Mouse (Mus musculus) midbrain, postnatal 0 days (tissue): Measurements from ENCODE around the gene Agt. TPM values are rescaled to one million over a fixed set of nuclear protein-coding genes. Genes with fewer than 3 reads are reported as not detected.

Experiments used
- ATAC-seq: fragments of 200-750 bp; cut with Nextera tagmentation; 2 replicates; pipeline ENCODE4 v1.8.0; 2017; ENCODE audit warnings: moderate number of reproducible peaks, mild to moderate bottlenecking, moderate TSS enrichment, moderate library complexity; ENCODE audit not compliant: low FRiP score
- DNase-seq: peaks from one replicate; pipeline ENCODE4 v3.0.0-alpha.2; 2015; ENCODE audit warnings: low spot score
- H3K27ac ChIP-seq: fragments of 300-500 bp; sonication (generic); 2 replicates; pipeline ENCODE4 v1.5.1; 2014; ENCODE audit warnings: low read depth, mild to moderate bottlenecking, low read length, mixed read lengths
- H3K27me3 ChIP-seq: fragments of 300-500 bp; sonication (generic); 2 replicates; pipeline ENCODE4 v1.6.1; 2014; ENCODE audit warnings: low read length, control low read depth, mixed read lengths; ENCODE audit not compliant: insufficient read depth
- H3K36me3 ChIP-seq: fragments of 300-500 bp; sonication (generic); 2 replicates; pipeline ENCODE4 v1.6.1; 2014; ENCODE audit warnings: low read length, control low read depth, mixed read lengths; ENCODE audit not compliant: insufficient read depth
- H3K4me1 ChIP-seq: fragments of 300-500 bp; sonication (generic); 2 replicates; pipeline ENCODE4 v1.6.1; 2014; ENCODE audit warnings: mild to moderate bottlenecking, control low read depth, antibody characterized with exemption, low read length, mixed read lengths; ENCODE audit not compliant: insufficient read depth
- H3K4me2 ChIP-seq: fragments of 300-500 bp; sonication (generic); 2 replicates; pipeline ENCODE4 v1.6.1; 2014; ENCODE audit warnings: low read depth, mild to moderate bottlenecking, low read length, mixed read lengths; ENCODE audit not compliant: poor library complexity, severe bottlenecking
- H3K4me3 ChIP-seq: fragments of 300-500 bp; sonication (generic); 2 replicates; pipeline ENCODE4 v1.5.1; 2014; ENCODE audit warnings: low read depth, mild to moderate bottlenecking, low read length, moderate library complexity
- H3K9ac ChIP-seq: fragments of 300-500 bp; sonication (generic); replicated peaks from 2 replicates; pipeline ENCODE4 v1.6.1; 2014; ENCODE audit warnings: mild to moderate bottlenecking, low read length, moderate library complexity, mixed read lengths; ENCODE audit not compliant: poor library complexity, severe bottlenecking
- H3K9me3 ChIP-seq: fragments of 300-500 bp; sonication (generic); 2 replicates; pipeline ENCODE4 v1.6.1; 2016; ENCODE audit warnings: low read length, control low read depth
- CTCF ChIP-seq: IDR thresholded peaks from 2 replicates; pipeline ENCODE4 v1.5.1; 2016; ENCODE audit warnings: antibody characterized with exemption, mild to moderate bottlenecking
- WGBS: fragments of 180-500 bp; shearing (Covaris S2); extraction: QIAGEN DNeasy Blood & Tissue Kit; methylation state at CpG from one replicate; pipeline ENCODE4 v1.1.7; 2014; 5-methylcytosine and 5-hydroxymethylcytosine counted together
- polyA plus RNA-seq: library from polyadenylated mRNA; unstranded; fragments of >200 nt; fragmentation: Nextera tagmentation; extraction: Ambion mirVana; gene quantifications from 2 replicates; pipeline ENCODE4 v1.2.1, GENCODE M21; 2015
- total RNA-seq: library from RNA; depleted of rRNA; stranded (reverse); fragments of >200 nt; gene quantifications from 2 replicates; pipeline ENCODE4 v1.2.3, GENCODE M21; 2014

Gene Agt
- total and polyA plus RNA-seq, 2 experiments from 2014 or later, result 65.9 to 104 TPM

DNA sequence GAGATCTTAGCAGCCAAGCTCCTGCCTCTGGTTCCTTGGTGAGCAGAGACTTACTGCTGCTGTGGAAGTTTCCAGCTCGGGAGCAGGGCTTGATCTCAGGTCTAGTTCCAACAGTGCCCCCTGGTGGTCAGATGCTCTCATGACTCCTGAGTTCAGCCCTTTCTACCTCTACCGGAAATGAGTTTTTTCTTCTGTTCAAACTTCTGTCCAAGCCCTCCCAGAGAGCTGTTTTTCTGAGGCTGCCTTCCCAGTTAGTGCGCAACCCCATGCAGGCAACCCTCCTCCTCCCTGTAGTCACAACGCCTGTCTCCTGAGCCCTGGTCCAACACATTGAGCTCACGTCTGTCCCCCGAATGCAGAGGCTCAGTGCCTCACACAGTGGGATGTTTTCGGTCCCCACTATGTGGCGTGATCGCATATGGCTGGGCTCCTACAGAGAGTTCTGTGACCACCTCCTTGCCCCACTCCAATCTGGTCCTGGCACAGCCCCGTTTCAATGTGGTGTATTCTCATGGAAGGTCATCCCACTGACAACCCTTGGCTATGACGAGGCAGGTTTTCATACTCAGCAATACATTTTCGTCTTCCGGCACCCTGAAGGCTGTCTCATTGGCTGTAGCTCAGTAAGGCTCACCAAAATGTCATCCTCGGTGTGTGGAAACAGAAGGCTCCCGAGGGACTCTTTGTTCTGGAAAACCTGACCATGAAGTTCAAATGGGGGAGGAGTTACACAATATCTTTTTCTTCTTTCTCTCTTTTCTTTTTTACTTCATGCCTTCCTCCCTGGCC, 4.2 kb upstream of the Agt start:
- 0 out of 2 replicates have a peak, but pooled peaks cover 3% of the 10 kb centered on the region for H3K27me3 ChIP-seq
- peak; percentile 90 for TF ChIP-seq CTCF
- H3K4me3 ChIP-seq, result no peak overlapping the region
- no peaks in the 10 kb centered on the region for H3K9me3 ChIP-seq
- H3K4me1 ChIP-seq, result no peaks in the 10 kb centered on the region
- DNase-seq (peak; percentile 94), ATAC-seq (peak; percentile 42; the same call in 1 of the 2 replicates)
- H3K4me2 ChIP-seq, result no peak overlapping the region
- no peak overlapping the region for H3K27ac ChIP-seq
- no peaks in the 10 kb centered on the region for H3K36me3 ChIP-seq
- H3K9ac ChIP-seq, result no peak overlapping the region
- 60% methylated on average over 15 of the region's 15 CpGs for WGBS

DNA sequence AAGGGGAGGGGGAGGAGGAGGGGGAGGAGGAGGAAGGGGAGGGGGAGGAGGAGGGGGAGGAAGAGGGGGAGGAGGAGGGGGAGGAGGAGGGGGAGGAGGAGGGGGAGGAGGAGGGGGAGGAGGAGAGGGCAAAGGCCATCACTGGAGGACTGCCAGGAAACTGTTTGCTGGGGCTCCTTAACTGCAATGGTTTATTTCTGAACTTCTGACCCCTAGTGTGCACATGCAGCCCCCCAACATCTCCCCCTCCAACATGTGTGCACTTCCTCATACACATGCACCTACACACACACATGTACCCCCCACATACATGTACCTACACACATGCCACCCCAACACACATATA, 2.9 kb upstream of the Agt start:
- Histone ChIP-seq H3K36me3 (no peaks in the 10 kb centered on the region), H3K4me1 (no peaks in the 10 kb centered on the region), H3K9me3 (no peaks in the 10 kb centered on the region), H3K27me3 (0 out of 2 replicates have a peak, but pooled peaks cover 3% of the 10 kb centered on the region), H3K4me3 (no peak overlapping the region), H3K27ac (no peak overlapping the region), H3K4me2 (no peak overlapping the region), H3K9ac (no peak overlapping the region)
- ATAC-seq (no peak), DNase-seq (no peak)
- TF ChIP-seq CTCF, result no peak

DNA sequence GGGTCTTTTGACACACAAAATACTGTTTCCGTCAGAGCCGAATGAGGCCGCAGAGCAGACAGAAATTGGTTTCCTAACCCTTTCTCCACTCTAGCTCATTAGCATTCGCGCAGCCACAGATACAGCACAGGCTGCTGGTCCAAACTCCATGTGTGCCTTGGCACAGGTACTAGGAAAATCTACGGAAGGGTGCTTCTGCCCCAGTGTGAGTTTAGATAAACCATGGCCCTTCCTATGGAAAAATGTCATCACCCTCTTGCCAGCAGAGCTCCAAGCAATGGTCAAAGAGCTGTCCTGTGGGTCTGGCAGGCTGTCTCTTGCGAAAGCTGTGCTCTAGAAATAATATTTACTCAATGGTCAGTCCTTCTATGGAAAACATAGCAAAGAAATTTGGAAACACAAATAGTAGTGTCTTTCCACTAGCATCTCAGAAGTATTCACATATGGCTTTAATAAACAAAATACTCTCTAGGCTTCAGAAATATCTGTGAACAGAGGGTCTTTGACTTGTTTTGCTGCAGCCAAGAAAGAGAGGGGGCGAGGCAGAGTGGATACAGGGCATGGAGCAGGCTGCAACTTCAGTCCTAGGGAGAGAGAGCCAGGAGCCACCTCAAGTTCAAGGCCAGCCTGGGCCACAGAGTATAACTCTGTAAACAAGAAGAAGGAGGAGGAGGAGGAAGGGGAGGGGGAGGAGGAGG, 2.4 kb upstream of the Agt start:
- no peak overlapping the region for H3K9ac ChIP-seq
- ATAC-seq, result no peak

DNA sequence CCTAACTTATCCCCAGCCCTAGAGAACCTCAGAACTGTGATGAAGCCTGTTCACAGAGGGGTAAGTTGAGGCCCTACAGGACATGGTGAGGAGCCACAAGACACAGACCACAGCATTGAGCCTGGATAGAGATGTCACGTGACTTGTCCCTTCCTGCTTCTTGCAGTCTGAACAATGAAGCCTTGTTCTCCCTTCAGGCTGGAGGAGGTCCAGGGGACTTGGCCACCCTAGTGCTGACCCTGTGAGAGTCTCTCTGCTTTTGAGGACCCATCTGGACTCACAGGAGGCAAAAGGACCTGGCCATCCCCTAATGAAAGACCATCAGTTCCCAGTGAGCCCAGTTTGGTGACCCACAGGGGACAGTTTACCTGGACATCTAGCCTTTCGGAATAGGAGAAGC, 406 bp downstream of the Agt start:
- no peak for TF ChIP-seq CTCF
- no peak overlapping the region for H3K4me3 ChIP-seq
- no peak overlapping the region for H3K9ac ChIP-seq
- no peaks in the 10 kb centered on the region for H3K27me3 ChIP-seq
- no peak overlapping the region for H3K27ac ChIP-seq
- H3K9me3 ChIP-seq, result no peaks in the 10 kb centered on the region
- no peaks in the 10 kb centered on the region for H3K36me3 ChIP-seq
- peak; percentile 42 for DNase-seq
- 64% methylated on average over 2 of the region's 2 CpGs for WGBS
- H3K4me2 ChIP-seq, result no peak overlapping the region
- H3K4me1 ChIP-seq, result no peaks in the 10 kb centered on the region
- ATAC-seq, result peak; percentile 60; the same call in 1 of the 2 replicates

More for the DNA sequence above, 2.4 kb upstream of the Agt start:
- no peak for TF ChIP-seq CTCF
- 0 out of 2 replicates have a peak, but pooled peaks cover 3% of the 10 kb centered on the region for H3K27me3 ChIP-seq
- DNase-seq, result peak; percentile 44
- H3K4me1 ChIP-seq, result no peaks in the 10 kb centered on the region
- no peak overlapping the region for H3K4me2 ChIP-seq
- H3K36me3 ChIP-seq, result no peaks in the 10 kb centered on the region
- H3K27ac ChIP-seq, result no peak overlapping the region
- H3K4me3 ChIP-seq, result no peak overlapping the region
- H3K9me3 ChIP-seq, result no peaks in the 10 kb centered on the region
- WGBS, result 60% methylated on average over 8 of the region's 8 CpGs

DNA sequence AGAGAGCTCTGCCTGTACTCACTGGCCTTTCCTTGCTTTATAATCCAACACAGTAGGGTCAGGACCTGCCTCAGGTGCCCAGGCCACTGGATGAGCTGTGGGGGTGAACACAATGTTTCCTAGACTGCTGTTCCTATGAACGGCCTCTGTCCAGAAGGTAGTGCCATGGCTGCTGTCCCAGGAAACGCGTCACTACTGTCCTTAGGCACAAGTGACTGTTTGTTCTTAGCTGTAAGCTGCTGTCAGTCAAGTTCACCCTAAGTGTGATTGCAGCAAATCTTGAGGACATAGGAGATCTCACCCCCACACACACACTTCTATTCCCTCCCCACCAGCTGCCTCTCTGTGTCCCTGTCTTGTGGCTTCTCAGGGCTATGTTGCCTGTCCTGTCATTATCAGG, 1.9 kb downstream of the Agt start:
- Histone ChIP-seq H3K27ac (no peak overlapping the region), H3K9me3 (no peaks in the 10 kb centered on the region), H3K4me1 (no peaks in the 10 kb centered on the region), H3K36me3 (no peaks in the 10 kb centered on the region), H3K9ac (no peak overlapping the region), H3K27me3 (no peaks in the 10 kb centered on the region), H3K4me3 (no peak overlapping the region), H3K4me2 (no peak overlapping the region)
- no peak for TF ChIP-seq CTCF
- no peak for DNase-seq
- WGBS, result 91% methylated on average over 3 of the region's 3 CpGs
- no peak for ATAC-seq

GRCm38 (mm10) chr8:124567126-124567525, 2.4 kb downstream of the Agt start:
- Histone ChIP-seq H3K4me1 (no peaks in the 10 kb centered on the region), H3K27ac (no peak overlapping the region), H3K9me3 (no peaks in the 10 kb centered on the region), H3K36me3 (no peaks in the 10 kb centered on the region), H3K4me2 (no peak overlapping the region), H3K9ac (no peak overlapping the region), H3K4me3 (no peak overlapping the region), H3K27me3 (no peaks in the 10 kb centered on the region)
- no peak for DNase-seq
- WGBS, result 85% methylated on average over 6 of the region's 6 CpGs
- no peak for ATAC-seq
- no peak for TF ChIP-seq CTCF
